Mouse (Mus musculus) hindbrain, embryonic 10.5 days (tissue): Measurements from ENCODE around the gene Nox1. TPM values are rescaled to one million over a fixed set of nuclear protein-coding genes. Genes with fewer than 3 reads are reported as not detected.
"Not testable (repeated sequence)": the region's sequence is repeated elsewhere in the genome, so short reads cannot be mapped to it uniquely, and the experiment has no call there.

Experiments used
- DNase-seq: peaks from one replicate; pipeline ENCODE4 v3.0.0-alpha.2; 2017; ENCODE audit warnings: low spot score
- H3K27ac ChIP-seq: fragments of 300-500 bp; sonication (generic); 2 replicates; pipeline ENCODE4 v1.5.1; 2016; ENCODE audit warnings: mild to moderate bottlenecking, moderate library complexity
- H3K27me3 ChIP-seq: fragments of 300-500 bp; sonication (generic); 2 replicates; pipeline ENCODE4 v1.6.1; 2016; ENCODE audit warnings: mild to moderate bottlenecking; ENCODE audit not compliant: poor library complexity, insufficient read depth, severe bottlenecking
- H3K36me3 ChIP-seq: fragments of 300-500 bp; sonication (generic); 2 replicates; pipeline ENCODE4 v1.6.1; 2016; ENCODE audit warnings: mild to moderate bottlenecking, moderate library complexity
- H3K4me1 ChIP-seq: fragments of 300-500 bp; sonication (generic); replicated peaks from 2 replicates; pipeline ENCODE4 v1.6.1; 2016; ENCODE audit warnings: mild to moderate bottlenecking
- H3K4me3 ChIP-seq: fragments of 300-500 bp; sonication (generic); 2 replicates; pipeline ENCODE4 v1.5.1; 2016; ENCODE audit warnings: mild to moderate bottlenecking, moderate library complexity
- H3K9me3 ChIP-seq: fragments of 300-500 bp; sonication (generic); 2 replicates; pipeline ENCODE4 v1.6.1; 2016; ENCODE audit warnings: mild to moderate bottlenecking, moderate library complexity
- WGBS: fragments of 180-500 bp; shearing (Covaris S2); methylation state at CpG from one replicate; pipeline ENCODE4 v1.1.7; 2016; 5-methylcytosine and 5-hydroxymethylcytosine counted together
- polyA plus RNA-seq: library from polyadenylated mRNA; unstranded; fragments of >200 nt; fragmentation: Nextera tagmentation; extraction: Ambion mirVana; gene quantifications from 2 replicates; pipeline ENCODE4 v1.2.1, GENCODE M21; 2016

The Nox1 gene
- 0.21 TPM in 1 of 2 replicates, not detected in the other for polyA plus RNA-seq

GRCm38 (mm10) chrX:134221856-134222255 lies at the start of gene Nox1:
Gene Nox1, minus strand, starts transcription at chrX:134221956.
- Histone ChIP-seq H3K36me3 (no peaks in the 10 kb centered on the region), H3K4me3 (no peak within 1 kb of the TSS), H3K9me3 (no peaks in the 10 kb centered on the region), H3K4me1 (no peaks in the 10 kb centered on the region), H3K27me3 (peaks cover 7% of the 10 kb centered on the region; the same call in 1 of the 2 replicates), H3K27ac (no peak within 1 kb of the TSS)
- DNase-seq = no peak
- WGBS = 65% methylated on average over 4 of the region's 4 CpGs

DNA sequence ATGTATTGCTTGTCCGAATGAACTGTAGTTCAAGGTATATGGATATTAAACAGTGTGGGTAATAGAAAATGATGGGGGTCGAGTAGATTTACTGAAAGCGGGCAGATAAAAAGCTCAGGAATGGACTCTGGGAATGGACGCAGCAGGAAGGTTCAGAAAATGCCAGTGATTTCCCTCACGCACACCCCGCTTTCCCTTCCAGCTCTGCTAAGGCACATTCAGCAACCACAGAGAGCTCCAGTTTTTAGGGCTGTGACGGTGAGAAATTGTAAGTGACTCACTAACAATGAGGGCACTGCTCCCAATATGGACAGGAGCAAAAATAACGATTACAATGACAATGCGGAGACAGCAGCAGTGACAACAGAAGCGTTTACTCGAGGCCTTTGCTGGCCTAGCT lies 40.4 kb upstream of the Nox1 start:
- 80% methylated on average over 11 of the region's 11 CpGs for WGBS
- no peak overlapping the region for H3K27ac ChIP-seq

GRCm38 (mm10) chrX:134261191-134261590 lies 39.4 kb upstream of the Nox1 start:
- H3K4me1 ChIP-seq = no peaks in the 10 kb centered on the region
- no peaks in the 10 kb centered on the region for H3K27me3 ChIP-seq
- H3K36me3 ChIP-seq = no peaks in the 10 kb centered on the region
- no peaks in the 10 kb centered on the region for H3K9me3 ChIP-seq
- no peak overlapping the region for H3K4me3 ChIP-seq
- DNase-seq = no peak
- 59% methylated on average over 5 of the region's 5 CpGs for WGBS
- no peak overlapping the region for H3K27ac ChIP-seq

More for the DNA sequence above, 40.4 kb upstream of the Nox1 start:
- no peak overlapping the region for H3K4me3 ChIP-seq
- H3K27me3 ChIP-seq = no peaks in the 10 kb centered on the region
- no peaks in the 10 kb centered on the region for H3K36me3 ChIP-seq
- DNase-seq = no peak
- H3K9me3 ChIP-seq = no peaks in the 10 kb centered on the region
- H3K4me1 ChIP-seq = no peaks in the 10 kb centered on the region

DNA sequence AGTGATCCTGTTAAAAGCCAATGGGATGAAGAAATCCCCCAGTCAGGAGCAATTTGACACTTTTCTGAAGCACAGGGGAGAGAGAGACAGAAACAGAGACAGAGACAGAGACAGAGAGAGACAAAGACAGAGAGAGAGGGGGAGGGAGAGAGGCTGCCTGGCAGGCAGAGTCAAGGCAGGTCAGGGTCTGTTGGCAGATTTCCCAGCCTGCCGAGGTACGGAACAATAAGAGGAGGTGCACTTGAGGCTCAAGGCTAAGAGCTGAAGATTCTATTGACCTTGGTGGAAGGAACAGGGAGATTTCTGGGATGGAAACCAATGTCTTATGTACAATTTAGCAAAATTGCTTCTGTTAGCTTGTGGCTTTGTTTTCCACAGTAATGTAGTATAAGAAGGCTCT lies 26.4 kb upstream of the Nox1 start:
- 82% methylated on average over 2 of the region's 2 CpGs for WGBS
- H3K9me3 ChIP-seq = no peaks in the 10 kb centered on the region
- H3K4me1 ChIP-seq = no peaks in the 10 kb centered on the region
- no peaks in the 10 kb centered on the region; the same call in 1 of the 2 replicates for H3K27me3 ChIP-seq
- DNase-seq = no peak
- H3K4me3 ChIP-seq = no peak overlapping the region
- no peak overlapping the region for H3K27ac ChIP-seq
- no peaks in the 10 kb centered on the region for H3K36me3 ChIP-seq

- no peaks in the 10 kb centered on the region for H3K9me3 ChIP-seq
- no peak overlapping the region for H3K27ac ChIP-seq
- H3K4me1 ChIP-seq = no peaks in the 10 kb centered on the region
- H3K4me3 ChIP-seq = no peak overlapping the region
- no peak for DNase-seq
- no peaks in the 10 kb centered on the region for H3K36me3 ChIP-seq
- WGBS = 92% methylated on average over 10 of the region's 10 CpGs
- H3K27me3 ChIP-seq = no peaks in the 10 kb centered on the region; the same call in 1 of the 2 replicates
Observed at GRCm38 (mm10) chrX:134245946-134246345, 24.2 kb upstream of the Nox1 start.

DNA sequence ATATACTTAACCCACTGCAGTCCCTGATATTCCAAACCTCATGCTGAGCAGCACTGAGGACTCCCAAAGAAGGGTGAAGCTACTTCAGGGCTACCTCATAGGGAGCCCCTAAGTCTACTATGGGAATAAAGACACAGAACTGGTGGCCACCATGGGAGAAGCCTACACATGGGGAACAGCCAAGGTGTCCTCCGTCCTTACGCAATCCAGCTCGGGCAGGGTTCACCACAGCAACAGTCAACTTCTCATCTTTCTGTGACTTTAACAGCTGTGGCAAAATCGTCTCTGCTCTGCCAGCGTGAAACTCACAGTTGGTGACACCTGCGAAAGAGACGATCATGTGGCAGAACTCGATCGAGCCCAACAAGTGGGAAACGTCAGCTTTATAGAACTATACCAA lies 16.5 kb upstream of the Nox1 start:
- Histone ChIP-seq H3K36me3 (no peaks in the 10 kb centered on the region), H3K4me3 (no peak overlapping the region), H3K9me3 (no peaks in the 10 kb centered on the region), H3K27me3 (no peaks in the 10 kb centered on the region), H3K4me1 (no peaks in the 10 kb centered on the region), H3K27ac (no peak overlapping the region)
- 94% methylated on average over 10 of the region's 10 CpGs for WGBS
- no peak for DNase-seq

- no peak for DNase-seq
- Histone ChIP-seq H3K4me1 (no peaks in the 10 kb centered on the region), H3K4me3 (no peak overlapping the region), H3K36me3 (no peaks in the 10 kb centered on the region), H3K27me3 (no peaks in the 10 kb centered on the region), H3K27ac (no peak overlapping the region), H3K9me3 (no peaks in the 10 kb centered on the region)
- WGBS = 79% methylated on average over 1 of the region's 1 CpGs
Observed at GRCm38 (mm10) chrX:134233048-134233447, 11.3 kb upstream of the Nox1 start.

- no peaks in the 10 kb centered on the region for H3K4me1 ChIP-seq
- H3K4me3 ChIP-seq = no peak overlapping the region
- H3K9me3 ChIP-seq = no peaks in the 10 kb centered on the region
- H3K27me3 ChIP-seq = peaks cover 7% of the 10 kb centered on the region; the same call in 1 of the 2 replicates
- DNase-seq = no peak
- WGBS = 67% methylated on average over 3 of the region's 3 CpGs
- H3K27ac ChIP-seq = no peak overlapping the region
- H3K36me3 ChIP-seq = no peaks in the 10 kb centered on the region
Observed at GRCm38 (mm10) chrX:134220618-134221017, 1.1 kb downstream of the Nox1 start.

GRCm38 (mm10) chrX:134218161-134218560 lies 3.6 kb downstream of the Nox1 start:
- Histone ChIP-seq H3K27me3 (peaks cover 3% of the 10 kb centered on the region; the same call in 1 of the 2 replicates), H3K9me3 (no peaks in the 10 kb centered on the region), H3K4me3 (no peak overlapping the region), H3K27ac (no peak overlapping the region), H3K4me1 (no peaks in the 10 kb centered on the region), H3K36me3 (no peaks in the 10 kb centered on the region)
- 67% methylated on average over 4 of the region's 4 CpGs for WGBS
- DNase-seq = no peak

GRCm38 (mm10) chrX:134211151-134211642 lies 10.6 kb downstream of the Nox1 start:
- Histone ChIP-seq H3K36me3 (no peaks in the 10 kb centered on the region), H3K9me3 (no peaks in the 10 kb centered on the region), H3K4me3 (no peak overlapping the region), H3K27me3 (peaks cover 4% of the 10 kb centered on the region; the same call in 1 of the 2 replicates), H3K27ac (no peak overlapping the region), H3K4me1 (no peaks in the 10 kb centered on the region)
- DNase-seq = no peak
- WGBS = 79% methylated on average over 7 of the region's 7 CpGs

DNA sequence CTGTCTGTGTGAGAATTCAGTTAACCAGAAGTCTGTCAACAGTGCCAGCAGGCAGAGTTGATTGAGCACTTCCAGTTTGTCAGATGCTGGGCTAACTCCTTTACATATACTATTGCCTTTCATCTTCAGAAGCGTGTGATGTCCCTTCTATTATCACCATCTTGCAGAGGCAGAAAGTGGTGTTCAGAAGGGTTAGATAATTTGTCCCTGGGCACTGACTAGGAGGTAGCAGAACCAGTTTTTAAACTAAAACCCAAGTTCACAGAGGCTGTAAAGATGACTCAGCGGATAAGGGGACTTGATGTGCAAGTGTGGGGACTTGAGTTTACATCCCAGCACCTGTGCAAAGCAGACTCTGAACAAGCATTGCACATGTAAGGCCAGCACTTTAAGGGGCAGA lies 13.3 kb downstream of the Nox1 start:
- H3K4me1 ChIP-seq = no peaks in the 10 kb centered on the region
- 84% methylated on average over 2 of the region's 2 CpGs for WGBS
- no peaks in the 10 kb centered on the region for H3K9me3 ChIP-seq
- no peak for DNase-seq
- no peak overlapping the region for H3K27ac ChIP-seq
- H3K27me3 ChIP-seq = peaks cover 4% of the 10 kb centered on the region; the same call in 1 of the 2 replicates
- H3K36me3 ChIP-seq = no peaks in the 10 kb centered on the region
- no peak overlapping the region for H3K4me3 ChIP-seq

DNA sequence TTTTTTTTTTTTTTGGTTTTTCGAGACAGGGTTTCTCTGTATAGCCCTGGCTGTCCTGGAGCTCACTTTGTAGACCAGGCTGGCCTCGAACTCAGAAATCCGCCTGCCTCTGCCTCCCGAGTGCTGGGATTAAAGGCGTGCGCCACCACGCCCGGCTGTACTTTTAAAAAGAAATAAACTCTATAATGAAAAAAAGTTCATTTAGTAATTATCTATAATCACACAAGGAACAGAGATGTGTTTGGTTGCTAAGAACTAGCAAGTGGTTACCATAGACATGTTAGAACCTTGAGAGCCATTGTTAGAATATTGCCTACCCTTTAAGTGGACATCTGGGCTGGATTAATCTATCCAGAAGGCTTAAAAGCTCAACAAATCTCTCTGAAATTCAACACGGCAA lies 34.6 kb downstream of the Nox1 start, which contains the start of gene Arl13a:
TSS of gene Arl13a (plus strand) at position 301 of the 400 bp plus-strand sequence.
- H3K36me3 ChIP-seq, H3K4me1 ChIP-seq, DNase-seq, H3K4me3 ChIP-seq, H3K27ac ChIP-seq, H3K27me3 ChIP-seq, H3K9me3 ChIP-seq: not testable (repeated sequence)
- WGBS = 91% methylated on average over 9 of the region's 9 CpGs

GRCm38 (mm10) chrX:134174699-134175098 lies 47.1 kb downstream of the Nox1 start:
- Histone ChIP-seq H3K4me3 (no peak overlapping the region), H3K27ac (no peak overlapping the region), H3K27me3 (0 out of 2 replicates have a peak, but pooled peaks cover 4% of the 10 kb centered on the region), H3K9me3 (no peaks in the 10 kb centered on the region), H3K4me1 (no peaks in the 10 kb centered on the region), H3K36me3 (no peaks in the 10 kb centered on the region)
- WGBS = 92% methylated on average over 1 of the region's 1 CpGs
- no peak for DNase-seq

- no peak for DNase-seq
- Histone ChIP-seq H3K9me3 (no peaks in the 10 kb centered on the region), H3K36me3 (no peaks in the 10 kb centered on the region), H3K27ac (no peak overlapping the region), H3K4me1 (no peaks in the 10 kb centered on the region), H3K27me3 (0 out of 2 replicates have a peak, but pooled peaks cover 4% of the 10 kb centered on the region), H3K4me3 (no peak overlapping the region)
- WGBS = 91% methylated on average over 1 of the region's 1 CpGs
Observed at GRCm38 (mm10) chrX:134170584-134170983, 51.2 kb downstream of the Nox1 start.
